Mouse (Mus musculus): ENCODE measurements around the gene Gjb6. TPM values are rescaled to one million over a fixed set of nuclear protein-coding genes. Genes with fewer than 3 reads are reported as not detected.

The Gjb6 gene
- polyA plus RNA-seq (2017; shearing (Covaris generic)): under 1 TPM in 1 of 2 experiments, not detected in 1; 0.26 TPM

DNA sequence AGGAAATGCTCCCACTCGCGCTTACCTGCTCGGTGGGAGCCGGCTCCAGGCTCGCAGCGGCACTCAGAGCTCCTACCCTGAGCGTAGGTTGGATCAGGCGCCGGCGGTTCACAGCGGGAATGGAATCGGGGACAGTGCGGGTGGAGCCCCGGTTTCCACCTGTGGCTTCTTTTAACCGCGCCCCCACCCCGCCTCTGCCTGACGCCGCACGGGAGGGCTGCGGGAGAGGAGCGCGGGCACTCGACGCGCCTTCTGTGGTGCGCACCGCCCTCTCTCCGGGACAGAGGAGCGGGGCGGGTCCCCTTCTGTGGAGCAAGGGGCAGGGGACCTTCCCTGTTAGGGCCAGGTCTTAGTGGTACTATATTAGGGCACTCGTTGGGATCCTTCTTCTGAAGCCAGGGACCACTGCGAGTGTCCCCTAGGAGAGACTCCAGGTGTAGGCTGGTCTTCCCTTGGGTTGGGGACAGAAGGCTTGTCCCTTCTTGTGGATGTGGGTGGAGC lies at the start of gene Gjb6:
Gjb6 (minus strand) TSS at position 451 of the 501 bp plus-strand sequence.
- no peak for ATAC-seq

DNA sequence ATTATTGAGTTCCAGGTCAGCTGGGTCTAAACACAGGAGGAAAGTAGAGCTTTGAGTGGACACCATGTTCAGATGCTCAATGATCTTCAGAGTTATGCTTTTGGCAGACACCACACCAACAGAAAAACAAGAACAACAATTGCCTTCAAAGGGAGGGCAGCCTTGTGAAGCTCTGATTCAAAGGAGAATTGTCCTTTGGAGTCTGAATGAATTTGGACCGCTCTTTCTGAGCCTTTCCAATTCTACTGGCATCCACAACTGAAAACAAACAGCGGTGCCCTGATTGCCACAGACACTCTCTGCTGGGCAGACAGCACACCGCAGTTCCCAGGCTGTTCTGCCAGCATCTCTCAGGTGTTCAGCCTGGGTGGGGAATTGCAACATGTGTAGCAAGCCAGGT lies 32.1 kb upstream of the Gjb6 start:
- no peak for ATAC-seq

DNA sequence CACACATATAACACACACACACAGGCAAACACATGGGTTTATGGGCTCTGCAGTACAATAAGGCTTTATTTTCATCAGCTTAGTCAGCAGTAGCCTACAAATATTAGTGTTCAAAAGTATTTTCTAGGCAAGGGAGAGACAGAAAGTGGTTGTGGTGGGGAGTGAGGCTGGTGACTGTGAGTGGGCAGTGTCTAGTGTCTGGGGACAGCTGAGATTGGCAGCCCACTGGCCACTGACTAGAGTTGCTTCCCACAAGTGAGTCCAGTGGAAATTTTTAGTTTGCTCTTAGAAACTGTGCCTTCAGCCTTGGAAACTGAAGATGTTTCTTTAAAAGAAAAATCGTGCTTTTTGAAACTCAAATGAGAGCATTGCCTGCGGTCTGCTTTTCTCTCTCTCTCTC lies 28.4 kb upstream of the Gjb6 start:
- no peak for ATAC-seq

DNA sequence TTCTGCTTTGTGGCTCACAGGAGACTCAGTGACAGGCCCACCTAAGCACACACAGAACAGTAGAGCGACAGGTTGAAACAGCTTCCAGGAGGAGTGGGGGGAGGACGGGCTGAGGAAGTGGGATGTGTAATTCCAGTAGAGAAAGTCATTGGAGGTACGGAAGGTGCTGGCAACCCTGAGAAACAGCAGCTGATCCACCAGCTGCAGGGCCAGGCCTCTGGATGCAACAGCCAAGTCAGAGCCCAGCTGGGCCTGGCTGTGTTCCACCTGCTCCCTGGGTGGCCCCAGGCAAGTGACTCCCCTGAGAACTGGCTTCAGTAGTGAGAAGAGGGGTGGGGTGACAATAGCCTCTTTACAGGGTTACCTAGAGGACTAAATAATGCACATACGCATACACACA lies 27.8 kb upstream of the Gjb6 start:
- ATAC-seq: no peak

DNA sequence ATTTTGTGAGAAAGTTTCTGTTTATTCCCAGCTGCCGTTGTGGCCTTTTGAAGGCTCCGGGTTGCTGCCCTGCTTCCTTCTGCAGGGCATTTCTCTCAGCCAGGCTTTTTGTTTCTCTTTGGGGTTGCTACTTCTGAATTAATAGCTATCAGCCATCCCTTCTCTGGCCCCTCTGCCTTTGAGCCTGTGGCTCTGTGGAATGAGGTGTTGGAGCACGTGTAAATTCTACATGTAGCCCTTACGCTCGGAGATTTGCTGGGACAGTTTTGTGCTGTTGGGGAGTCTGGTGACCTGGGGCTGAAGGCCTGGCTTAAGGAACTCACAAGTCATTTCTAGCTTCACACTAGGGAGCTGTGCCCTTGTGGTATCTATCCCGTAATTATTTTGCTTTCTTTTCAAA lies 21.5 kb upstream of the Gjb6 start:
- ATAC-seq: no peak

DNA sequence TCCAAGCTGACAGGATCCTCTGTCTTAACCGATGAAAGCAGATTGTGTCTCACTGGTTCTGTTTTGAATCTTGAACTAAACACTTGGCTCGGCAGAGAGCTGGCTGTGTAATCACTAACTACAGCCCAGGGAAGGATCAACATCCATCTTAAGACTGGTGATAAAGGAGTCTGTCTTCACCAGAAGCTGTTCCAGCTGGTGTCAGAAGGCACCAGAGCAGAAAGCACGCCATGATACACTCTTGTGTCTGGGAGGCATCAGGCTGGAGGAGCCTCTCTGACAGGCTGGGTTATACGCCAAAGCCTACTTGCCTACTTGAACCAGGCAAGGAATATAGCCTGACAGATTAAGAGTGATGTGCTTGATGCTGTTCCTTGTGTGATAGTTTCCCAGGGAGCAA lies 12.3 kb upstream of the Gjb6 start:
- ATAC-seq: no peak

DNA sequence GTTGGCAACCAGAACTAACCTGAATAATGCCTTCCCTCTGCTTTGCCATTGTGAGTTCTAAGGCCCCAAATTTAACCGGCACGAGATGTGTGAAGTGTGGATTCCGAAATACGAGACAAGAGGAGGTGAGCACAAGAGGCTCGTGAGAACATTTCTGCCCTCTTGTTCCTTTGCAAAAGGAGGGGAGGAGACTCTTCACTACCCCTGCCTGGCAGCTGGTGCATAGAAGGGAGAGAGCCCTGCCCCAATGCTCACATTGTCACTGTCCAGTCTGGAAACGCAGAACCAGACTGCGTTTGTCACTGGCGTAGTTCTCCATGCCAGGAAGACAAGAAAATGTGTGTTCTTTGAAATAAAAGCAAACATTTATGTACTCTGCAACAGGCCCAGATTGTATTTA lies 1.9 kb upstream of the Gjb6 start:
- ATAC-seq: no peak

DNA sequence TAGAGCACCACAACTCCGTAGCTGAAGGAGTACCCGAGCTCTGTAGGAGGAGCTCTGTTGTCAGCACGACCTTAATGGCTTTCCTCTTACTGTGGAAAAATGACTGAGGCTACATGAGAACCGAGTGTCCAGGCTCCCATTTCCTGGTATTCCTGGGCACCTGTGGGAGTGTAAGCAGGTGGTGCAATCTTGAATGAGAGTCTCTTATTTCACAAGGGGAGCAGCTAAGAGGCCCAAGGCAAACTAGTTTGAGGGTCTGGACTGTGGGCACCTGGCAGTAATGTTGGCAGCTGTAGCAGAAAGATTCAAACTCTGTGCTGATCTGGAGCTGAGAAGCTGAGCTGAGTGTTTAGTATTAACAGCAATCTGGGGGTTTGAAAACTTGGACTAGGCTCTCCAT lies 6.0 kb downstream of the Gjb6 start:
- no peak for ATAC-seq

DNA sequence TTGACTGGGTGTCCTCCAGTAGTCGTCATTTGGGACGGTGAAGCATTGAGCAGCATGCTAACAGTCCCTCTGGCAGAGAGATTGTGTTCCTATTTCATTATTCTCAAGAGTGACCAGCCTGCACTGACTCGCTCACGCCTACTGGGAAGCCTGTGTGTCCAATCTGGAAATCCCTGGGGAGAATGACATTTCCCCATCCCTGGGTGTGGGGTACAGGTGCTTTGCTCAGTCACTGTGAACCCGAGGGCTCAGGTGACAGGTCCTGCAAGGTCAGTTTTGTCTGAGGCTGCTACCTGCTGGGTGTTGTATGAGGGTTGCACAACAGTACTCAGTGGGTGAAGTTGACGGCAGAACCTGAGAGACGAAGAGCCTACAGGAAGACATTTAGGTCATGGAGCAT lies 11.1 kb downstream of the Gjb6 start:
- no peak for ATAC-seq

DNA sequence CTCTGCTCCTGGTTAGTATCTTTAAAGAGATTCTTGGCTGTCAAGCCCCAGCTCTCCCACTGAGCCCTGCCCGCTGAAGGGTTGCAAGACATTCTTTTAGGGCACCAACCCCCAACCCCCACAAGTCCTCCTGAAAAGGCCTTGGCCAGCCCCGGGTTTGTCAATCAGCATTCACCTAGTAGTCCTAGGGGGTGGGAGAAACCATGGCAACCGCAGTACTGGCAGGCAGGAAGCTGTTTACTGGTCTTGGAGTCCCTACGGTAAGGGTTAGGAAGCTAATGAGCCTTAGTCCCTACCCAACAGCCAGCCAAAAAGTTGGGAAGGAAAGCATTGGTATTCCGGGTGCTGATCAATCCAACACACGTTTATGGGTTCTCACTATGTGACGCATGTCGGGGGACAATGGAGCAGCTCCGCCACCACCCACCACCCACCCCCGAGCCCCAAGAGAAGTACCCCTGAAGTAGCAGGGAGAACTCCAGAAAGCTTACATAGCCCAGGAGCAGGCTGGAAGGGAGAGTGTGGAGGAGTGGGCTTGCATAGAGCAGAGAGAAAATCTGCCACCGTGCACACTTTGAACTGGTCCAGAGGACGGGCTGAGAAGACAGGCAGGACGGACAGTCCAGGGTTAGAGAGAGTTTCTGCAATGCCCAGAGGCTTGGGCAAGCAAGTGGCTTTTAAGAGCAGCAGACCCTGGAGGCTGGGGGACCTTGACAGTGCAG lies 17.4 kb downstream of the Gjb6 start, which contains the start of gene Gm4491:
Gm4491 (minus strand) TSS at position 61 of the 722 bp plus-strand sequence.
- ATAC-seq: no peak

DNA sequence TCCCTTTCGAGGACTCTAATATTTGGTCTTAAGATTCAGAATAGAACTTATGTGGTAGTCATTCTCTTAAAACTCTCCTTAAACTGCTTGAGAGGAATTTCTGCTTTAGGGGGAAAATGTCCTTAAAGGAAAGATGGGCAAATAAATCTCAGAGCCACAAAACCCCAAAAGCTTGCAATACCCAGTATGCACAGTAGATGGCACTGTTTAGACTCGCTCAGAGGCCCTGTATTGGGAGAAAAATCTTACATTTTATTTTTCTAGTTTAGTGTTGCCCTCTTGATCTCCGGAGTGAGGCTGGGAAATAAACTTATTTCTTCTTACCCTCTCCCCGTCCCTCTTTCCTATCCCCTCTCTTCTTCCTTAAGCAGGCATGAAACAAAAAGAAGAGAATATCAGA lies 24.2 kb downstream of the Gjb6 start:
- no peak for ATAC-seq

DNA sequence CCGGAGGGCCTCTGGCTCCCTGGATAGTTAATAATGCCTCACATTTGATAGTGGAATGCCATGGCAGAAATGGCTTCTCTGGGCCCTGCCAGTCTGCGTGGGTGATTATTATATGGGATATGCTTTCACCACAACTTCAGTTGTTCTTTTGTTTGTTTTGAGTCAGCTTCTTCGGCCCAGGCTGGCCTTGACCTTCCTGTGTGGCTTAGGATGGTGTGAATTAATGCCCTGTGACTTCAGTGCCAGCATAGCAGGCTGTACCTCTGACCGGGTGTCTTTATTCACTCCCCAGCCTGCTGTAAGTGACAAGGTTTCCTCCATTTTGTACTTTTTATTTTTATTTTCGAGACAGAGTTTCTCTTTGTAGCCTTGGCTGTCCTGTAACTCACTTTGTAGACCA lies 25.5 kb downstream of the Gjb6 start:
- no peak for ATAC-seq

DNA sequence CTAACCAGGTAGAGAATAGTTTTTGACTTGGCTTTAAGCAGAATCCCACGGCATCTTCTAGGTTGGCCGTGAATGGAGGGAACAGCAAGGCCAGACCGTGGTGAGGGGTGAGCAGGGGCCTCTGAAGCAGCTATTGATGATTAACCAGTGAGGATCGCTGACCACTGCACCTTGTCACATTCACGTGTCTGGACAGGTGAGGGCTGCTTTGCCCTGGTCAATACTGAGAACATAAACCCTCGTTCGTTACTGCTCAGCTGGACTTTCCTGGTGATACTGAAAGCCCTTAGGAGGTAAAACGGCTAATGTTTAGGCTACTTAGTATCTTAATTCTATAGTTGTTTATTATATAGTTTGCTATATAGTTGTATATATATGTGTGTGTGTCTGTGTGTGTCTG lies 26.3 kb downstream of the Gjb6 start:
- ATAC-seq: no peak

DNA sequence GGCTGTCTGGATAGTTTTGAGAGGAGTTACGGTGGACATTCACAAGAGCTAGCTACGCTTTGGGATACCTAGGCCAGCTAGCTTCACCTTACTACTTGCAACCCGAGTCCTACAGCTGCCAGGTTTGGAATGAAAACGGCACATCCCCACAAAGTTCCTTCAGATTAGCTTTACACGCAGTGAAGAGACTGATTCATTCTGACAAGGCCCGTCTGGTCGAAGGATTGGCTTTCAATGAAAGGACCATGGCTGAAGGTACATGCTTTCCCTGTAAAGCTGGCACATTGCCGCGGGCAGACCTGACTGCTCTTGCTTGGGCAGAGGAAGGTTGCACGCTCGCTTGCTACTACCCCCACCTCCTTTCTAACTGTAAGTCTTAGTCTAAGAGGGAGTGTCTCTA lies 27.7 kb downstream of the Gjb6 start:
- ATAC-seq: no peak

DNA sequence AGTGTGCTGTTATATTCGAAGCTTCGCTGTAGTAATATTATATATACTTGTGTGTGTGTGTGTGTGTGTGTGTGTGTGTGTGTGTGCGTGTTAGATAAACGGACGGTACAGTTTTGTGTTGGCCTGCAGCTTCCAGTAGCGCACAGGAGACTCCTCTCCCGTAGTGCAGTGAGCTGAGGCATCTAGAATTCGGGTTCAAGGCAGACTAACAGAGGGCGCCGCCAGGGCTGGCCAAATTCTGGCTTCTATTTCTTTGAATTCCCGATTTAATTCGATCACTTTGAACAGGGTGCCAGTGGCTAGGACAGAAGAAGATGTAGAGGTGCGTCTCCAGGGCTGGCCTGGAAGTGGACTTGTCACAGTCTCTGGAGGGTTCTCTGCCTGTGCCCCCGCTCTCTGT lies 28.3 kb downstream of the Gjb6 start:
- ATAC-seq: no peak

DNA sequence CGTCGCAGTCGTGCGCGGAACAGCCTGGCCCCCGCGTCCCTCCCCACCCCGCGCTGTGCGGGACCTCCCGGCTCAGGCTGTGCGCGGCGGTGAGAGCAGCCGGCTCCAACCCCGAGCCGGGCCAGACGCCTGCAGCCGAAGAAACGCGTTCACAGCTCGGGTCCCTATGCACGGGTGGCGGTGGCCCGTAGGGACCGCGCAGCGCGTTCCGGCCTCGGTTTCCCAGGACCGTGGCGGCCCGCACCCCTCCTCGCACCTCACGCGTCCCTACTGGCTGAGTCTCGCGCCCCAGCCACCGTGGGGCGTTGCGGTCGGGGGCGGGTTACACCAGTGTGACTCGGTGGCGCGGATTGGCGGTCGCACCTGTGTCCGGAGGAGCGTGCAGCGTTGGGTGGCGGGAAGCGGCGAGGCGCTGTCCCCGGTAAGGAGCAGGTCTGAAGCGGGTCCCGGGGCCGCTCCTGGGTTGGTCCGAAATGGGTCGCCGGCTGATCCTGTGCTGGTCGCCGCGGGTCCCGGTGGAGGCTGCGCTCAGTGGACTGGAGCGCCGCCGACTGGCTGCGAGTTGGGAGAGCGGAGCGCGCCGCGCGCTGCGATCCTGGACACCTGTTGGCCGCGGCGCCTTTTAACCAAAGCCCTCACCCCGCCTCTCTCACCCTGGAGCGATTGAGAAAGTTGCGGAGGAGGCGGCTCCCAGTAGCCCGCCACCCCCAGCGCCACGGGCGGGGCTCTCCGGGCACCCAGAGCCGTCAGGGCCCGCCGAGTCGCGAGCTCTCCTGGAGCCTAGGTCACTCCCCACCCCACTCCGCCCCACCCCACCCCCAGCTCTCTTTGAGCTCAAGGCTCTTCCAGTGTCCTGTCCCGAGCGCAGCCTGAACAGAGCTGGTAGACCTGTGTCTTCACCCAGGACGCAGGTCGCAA lies 29.0 kb downstream of the Gjb6 start, which contains the start of gene Gjb2:
Gjb2 (minus strand) TSS at position 597 of the 918 bp plus-strand sequence.
- peak; percentile 51 for ATAC-seq

DNA sequence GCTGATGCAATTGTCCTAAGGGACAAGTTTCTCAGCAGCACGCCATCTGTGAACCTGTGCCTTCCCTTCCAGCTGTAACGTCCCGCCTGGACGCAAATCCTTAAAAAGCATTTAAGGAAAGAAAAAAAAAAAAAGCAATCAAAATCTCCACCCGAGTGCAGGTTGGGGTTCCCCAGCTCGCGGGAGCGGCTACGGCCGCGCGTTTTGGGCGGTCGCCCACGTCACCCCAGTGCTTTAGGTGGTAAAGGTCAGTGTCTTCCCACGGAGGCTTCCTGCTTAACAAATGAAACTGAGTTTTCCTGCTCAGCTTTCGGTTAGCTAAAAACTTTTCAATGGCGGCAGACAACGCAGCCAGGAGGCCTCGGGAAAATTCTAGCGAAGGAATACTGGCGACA lies 29.7 kb downstream of the Gjb6 start:
- peak; percentile 68 for ATAC-seq

DNA sequence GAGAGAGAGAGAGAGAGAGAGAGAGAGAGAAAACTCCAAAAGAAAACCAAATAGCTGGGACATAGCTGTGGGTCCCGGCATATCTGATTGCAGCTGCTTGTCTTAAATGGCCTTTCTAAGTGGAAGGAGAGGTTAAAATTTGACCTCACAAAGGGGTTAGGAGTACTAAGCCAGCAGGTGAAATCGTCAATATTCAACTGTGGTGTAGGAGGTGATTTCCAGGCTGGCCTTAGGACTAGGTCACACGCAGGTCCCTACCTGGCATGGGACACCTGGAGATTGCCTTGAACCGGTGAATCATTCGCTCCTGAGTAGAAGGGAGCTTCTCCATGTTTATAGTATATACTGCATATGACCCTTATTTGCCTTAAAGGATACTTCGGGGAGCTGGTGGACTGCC lies 30.3 kb downstream of the Gjb6 start:
- ATAC-seq: no peak

DNA sequence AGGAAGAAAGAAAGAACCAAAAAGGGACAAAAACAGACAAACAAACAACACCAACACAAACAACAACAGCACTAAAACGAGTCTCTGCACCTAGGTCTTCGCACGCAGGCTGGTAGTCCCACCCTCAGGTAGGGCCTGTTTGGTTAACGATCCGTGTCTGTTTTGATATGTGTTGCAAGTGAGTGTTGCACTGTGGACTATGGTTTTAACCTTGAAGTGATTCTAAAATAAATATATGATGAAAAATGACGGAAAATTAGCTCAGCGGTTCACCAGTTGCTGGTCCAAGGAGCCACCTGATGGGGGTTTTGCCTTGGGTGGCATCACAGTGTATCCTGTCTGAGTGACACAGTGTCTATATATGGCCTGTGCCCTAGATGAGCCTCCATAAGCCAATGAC lies 31.8 kb downstream of the Gjb6 start:
- no peak for ATAC-seq

DNA sequence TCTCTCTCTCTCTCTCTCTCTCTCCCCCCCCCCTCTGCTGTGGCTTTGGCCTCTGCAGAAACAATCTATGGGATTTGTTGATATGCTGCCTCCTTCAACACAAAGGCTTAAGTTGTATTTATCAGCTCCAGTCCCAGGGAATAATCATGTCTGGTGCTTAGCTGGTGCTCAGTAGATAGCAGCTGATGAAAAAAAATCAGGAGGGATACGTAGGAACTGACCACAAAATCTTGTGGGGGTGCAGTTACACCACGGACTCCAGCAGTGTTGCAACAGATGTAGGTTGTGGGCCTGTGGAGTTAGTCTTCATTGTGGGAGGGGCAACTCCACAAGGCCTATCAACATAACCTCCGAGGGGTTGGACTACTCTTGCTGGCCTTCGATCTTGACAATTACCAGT lies 37.6 kb downstream of the Gjb6 start:
- ATAC-seq: no peak

DNA sequence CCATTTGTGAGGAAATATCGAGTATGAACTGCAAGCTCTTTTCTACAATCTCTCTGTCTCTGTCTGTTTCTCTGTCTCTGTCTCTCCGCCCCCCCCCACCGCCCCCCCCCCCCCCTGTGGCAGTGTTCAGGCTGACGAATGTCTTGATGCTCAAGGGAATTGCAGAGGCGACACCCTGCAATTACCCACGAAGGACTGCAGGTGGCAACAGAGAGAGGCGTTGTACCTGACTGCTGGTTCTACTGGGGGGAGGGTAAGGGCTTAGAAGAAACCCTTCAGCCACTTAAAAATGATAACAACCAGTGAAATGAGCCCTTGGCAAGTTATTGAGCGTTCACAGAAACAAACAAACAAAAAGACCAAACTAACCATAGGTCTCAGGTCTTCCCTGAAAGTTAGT lies 40.4 kb downstream of the Gjb6 start:
- ATAC-seq: peak; percentile 73

DNA sequence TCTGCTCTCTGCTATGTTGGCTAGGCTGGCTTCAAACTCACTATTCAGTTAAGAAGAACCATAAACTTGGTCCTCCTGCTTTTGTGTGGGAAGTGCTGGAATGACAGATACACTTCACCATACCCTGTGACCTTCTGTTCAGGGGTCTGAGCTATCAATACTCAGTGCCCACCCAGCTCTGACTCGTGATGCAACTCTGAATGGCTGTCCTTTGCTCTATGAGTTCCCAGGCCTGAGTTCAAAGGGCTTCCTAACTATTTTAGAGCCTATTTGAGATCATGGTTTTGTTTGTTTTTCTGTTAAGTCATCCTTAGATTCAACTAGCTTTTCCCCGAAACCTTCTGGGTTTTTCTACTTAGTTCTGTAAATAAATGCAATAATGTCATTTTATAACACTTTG lies 43.4 kb downstream of the Gjb6 start:
- no peak for ATAC-seq

DNA sequence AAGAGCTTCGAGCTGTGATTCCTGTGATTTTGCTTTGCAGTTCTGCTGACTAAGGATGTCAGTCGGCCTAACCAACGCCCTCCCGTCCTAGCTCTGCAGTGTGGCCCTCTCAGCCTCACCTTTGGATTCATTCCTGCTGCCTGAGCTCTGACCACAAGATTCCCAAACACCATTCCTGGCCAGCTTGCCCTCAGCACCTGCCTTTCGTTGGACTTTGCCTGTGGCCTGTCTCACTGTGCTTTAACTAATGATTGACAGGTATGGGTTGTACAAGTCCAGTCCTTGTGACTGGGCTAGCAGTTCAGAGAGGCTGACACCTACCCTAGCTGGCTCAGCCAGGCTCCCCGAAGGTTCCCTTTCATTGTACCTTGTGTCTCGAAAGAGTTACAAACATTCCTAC lies 44.3 kb downstream of the Gjb6 start:
- ATAC-seq: no peak

DNA sequence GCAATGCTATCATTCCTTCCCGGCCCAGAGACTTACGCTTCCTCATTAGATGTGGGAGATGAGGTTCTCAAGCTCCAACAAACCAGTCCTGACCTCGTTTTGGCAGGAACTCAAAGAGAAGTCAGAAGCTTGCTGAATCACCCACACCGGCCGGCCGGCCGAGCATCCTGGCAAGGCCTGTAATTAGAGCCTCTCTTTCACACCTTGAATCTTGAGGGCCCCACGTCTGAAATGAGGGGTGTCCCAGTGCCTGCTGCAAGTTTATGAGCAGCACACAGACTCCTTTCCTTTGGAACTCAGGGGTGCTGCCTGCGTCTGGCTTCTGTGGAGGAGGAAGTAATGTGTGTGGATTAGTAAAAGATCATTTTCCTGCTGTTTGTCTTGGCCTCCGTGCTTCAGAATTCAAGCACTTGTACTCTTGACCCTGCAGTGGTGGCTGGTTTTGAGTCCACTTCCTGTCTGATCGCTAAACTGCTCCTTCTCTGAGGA lies 49.2 kb downstream of the Gjb6 start:
- no peak for ATAC-seq
